Mouse (Mus musculus): ENCODE data around the gene Pfkm.
A peak's percentile ranks its signal among the peaks of the same experiment; 100 is the strongest.

Gene Pfkm

DNA sequence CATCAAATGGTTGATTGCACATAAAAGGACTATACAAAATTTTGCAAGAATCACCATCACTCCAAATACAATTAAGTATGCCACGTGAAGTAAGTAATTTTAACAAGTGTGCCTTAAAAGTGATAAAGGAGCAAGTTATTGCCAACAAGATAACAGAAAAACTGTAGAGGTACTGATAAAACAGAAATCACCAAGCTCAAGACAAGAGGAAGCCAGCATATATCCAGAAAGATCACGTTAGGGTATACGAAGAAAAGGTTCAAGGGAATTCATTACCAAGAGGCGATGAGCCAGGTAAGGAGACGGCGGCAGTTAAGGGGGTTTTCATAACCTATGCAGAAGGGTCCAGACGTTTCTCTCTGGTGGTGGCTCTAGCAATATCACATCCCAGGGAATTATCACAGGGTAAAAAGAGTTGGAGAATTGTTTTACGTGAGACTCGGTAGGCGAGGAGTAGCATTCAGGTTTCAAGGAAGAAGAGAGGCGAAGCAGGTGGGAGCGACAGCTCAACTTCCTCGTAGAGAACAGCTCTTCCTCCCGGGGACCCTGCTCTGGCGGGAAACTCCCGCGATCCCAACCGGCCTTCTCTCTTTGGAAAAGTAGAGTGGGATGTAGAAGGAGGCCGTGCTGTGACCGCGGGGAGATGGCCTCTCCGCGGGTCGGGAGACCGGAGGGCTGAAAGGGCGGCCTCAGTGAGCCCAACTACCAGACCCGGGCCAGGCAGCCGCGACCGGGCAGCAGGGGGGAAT, at the start of gene Pfkm:
Gene Pfkm, plus strand, starts transcription at position 218 of the 749 bp plus-strand sequence.
- no peak for DNase-seq (ENCODE audit: low read depth)

DNA sequence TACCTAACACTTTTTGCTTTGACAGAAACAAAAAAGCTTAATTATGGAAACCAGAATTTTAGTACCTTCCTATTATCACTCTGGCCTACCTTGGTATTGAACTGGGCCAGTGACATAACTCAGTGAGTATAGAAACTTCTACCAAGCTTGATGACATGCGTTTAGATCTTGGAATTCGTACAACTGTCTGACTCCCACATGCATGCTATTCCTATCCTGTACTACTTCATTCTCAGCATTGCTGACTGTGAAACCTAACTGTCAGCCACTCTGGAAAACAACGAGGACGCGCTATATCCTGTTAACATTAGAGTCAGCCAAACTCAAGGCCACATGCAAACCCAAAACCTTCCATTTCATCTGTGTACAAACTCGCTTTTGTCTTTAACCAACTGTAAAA, 48.4 kb upstream of the Pfkm start:
- DNase-seq (ENCODE audit: low read depth) = no peak

DNA sequence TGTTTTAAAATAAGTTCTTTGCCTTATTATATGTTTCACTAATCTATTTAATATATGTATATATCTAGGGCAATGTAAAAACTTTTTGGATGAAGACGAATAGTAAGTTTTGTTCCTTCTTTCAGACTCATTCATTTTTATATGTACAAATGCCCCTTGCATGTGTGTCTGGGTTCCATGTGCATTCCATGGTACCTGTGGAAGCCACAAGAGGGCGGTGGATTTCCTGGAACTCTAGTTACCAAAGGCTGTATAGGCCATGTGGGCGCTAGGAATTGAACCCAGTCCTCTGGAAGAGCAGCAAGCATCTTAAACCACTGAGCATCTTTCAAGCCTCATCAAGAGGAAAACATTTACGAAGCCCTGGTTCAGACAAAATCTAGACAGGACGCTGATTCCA, 48.0 kb upstream of the Pfkm start:
- no peak for DNase-seq (ENCODE audit: low read depth)

GRCm38 (mm10) chr15:98048918-98049700, 43.3 kb upstream of the Pfkm start:
- no peak for DNase-seq (ENCODE audit: low read depth)

- no peak for DNase-seq (ENCODE audit: low read depth)
Measured at GRCm38 (mm10) chr15:98051685-98052084, 40.7 kb upstream of the Pfkm start.

- peak; percentile 29 for DNase-seq (ENCODE audit: low read depth)
Measured at GRCm38 (mm10) chr15:98055246-98055645, 37.1 kb upstream of the Pfkm start.

GRCm38 (mm10) chr15:98065881-98066280, 26.5 kb upstream of the Pfkm start:
- no peak for DNase-seq (ENCODE audit: low read depth)

DNA sequence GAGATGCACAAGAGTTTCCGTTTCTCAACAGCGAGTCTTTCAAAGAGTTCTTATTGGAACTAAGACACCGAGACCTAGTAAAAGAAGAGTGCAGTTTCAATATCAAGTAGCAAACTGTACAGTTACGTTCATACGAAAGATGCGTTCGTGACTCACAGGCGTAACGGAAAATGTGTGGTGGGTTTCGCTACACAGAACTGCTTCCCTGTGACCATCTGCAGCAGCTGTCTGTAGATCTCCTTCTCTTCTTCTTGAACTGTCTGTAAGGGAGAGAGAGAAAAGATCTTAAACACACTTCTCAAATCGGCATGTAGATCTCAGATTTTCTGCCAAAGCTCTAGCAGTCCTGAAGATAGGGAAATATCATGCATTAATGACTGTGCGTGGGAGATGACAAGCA, 25.8 kb upstream of the Pfkm start:
- DNase-seq (ENCODE audit: low read depth) = no peak

- DNase-seq (ENCODE audit: low read depth) = no peak
Measured at GRCm38 (mm10) chr15:98067492-98067891, 24.9 kb upstream of the Pfkm start.

- DNase-seq (ENCODE audit: low read depth) = no peak
Measured at GRCm38 (mm10) chr15:98068506-98068905, 23.9 kb upstream of the Pfkm start.

DNA sequence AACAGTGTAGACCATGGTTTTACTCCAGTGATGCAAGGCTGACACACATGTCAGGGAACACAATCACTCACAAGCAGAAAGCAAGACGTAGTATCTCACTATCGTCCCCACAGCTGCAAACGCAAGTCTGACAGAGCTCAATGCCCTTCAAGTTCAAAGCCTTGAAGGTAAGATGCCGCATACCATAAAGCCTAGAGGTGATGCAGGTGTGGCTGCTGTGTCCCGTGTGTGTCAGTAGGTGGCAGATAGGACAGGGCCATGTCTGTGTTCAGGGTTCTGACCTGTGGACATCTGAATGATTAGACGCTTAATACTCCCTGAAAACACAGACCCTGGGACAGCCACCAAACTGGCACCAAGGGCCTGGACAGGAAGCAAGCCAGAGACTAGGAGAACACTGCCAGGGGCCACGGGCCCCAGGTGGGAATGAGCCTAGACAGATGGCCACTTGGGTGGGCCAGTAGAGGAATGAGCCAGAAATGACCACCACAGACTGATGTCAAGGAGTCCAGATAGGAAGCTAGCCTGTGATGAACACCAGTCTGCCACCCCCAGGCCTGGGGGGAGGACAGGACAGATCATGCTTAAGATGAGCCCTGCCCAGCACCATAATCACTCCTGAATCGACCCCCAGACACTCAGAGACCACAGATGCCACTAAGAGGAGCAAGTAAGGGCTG, 22.7 kb upstream of the Pfkm start:
- DNase-seq (ENCODE audit: low read depth) = no peak

DNA sequence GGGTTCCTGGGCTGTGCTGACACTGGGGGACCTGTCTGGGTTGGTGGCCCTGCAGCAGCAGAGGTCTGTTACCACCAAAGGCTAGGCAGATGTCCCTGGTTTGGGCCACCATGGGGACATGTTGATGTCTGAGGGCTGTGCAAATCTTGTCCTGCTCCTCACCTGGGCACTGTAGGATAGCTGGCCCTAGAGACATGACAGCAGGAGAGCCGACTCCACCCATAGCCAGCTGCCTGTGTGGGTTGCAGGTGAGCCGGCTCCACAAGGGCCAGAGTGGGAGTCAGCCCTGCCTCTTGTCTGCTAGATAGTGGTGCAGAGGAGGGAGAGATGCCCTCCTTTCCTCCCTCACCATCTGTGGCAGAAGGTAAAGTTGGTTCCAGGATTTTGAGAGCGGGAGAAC, 22.0 kb upstream of the Pfkm start:
- no peak for DNase-seq (ENCODE audit: low read depth)

DNA sequence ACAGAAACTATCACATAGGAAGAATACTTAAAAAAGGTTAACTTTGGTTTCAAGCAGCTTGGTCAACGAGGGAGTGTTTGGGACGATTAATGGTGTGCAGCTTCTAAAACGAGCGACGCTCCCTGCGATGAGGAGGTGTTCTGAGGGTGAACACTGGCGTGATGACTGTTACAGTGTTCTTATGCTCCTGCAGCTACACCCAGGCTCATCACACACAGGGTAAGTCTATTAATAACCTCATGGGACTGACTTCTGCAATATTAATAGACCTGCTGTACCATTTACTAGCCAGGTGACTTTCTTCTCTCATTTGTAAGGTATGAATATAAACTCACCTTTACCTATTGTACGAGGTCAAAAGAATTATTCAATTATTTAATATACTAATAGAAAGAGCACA, 17.9 kb upstream of the Pfkm start:
- DNase-seq (ENCODE audit: low read depth) = no peak

DNA sequence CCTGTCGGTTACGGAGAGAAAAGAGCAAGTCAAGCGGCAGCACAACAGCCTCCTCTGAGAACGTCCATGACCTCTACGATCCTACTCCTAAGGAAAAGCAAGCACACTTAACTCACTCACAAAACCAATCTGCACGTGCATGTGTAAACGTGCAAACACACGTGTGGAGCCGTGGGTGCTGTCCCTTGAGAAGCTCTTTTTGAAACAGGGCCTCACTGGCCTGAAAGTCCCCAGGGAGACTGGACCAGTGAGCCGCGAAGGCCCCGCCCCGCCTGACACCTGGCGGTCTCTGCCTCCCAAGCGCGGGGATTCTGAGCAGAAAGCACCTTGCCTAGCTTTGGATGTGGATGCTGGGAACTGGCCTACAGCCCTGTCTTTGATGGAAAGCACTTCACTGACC, 17.4 kb upstream of the Pfkm start:
- no peak for DNase-seq (ENCODE audit: low read depth)

GRCm38 (mm10) chr15:98076901-98077300, 15.5 kb upstream of the Pfkm start:
- no peak for DNase-seq (ENCODE audit: low read depth)

GRCm38 (mm10) chr15:98088889-98089288, 3.5 kb upstream of the Pfkm start:
- no peak for DNase-seq (ENCODE audit: low read depth)

- no peak for DNase-seq (ENCODE audit: low read depth)
Measured at GRCm38 (mm10) chr15:98089421-98090183, 2.8 kb upstream of the Pfkm start.

GRCm38 (mm10) chr15:98091841-98092240, 548 bp upstream of the Pfkm start:
- no peak for DNase-seq (ENCODE audit: low read depth)

GRCm38 (mm10) chr15:98093121-98094011, 977 bp downstream of the Pfkm start, which contains the start of gene Senp1:
TSS of gene Senp1 (minus strand) at chr15:98093744.
- peak; percentile 85 for DNase-seq (ENCODE audit: low read depth)

DNA sequence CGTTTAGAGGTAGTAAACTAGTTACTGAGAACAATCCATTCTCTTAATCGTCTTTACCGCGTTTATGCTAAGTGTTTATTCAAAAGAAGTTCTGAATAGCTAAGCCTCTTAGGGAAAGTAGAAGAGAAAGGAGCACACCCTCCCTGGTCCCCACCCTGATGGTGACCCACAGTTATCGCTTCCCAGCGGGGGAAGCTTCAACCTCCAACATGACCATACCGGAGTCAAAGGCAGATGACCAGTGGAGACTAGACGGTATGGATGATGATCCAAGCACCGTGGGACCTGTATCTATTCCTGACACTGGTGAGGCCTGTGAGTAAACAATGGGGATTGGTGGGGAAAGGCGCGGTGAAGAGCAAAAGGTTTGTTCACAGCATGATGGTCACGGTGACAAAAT, 2.5 kb downstream of the Pfkm start:
- DNase-seq (ENCODE audit: low read depth) = no peak

- no peak for DNase-seq (ENCODE audit: low read depth)
Measured at GRCm38 (mm10) chr15:98096957-98097356, 4.6 kb downstream of the Pfkm start.

Measured in c-Kit-positive CD71-positive TER-119-negative erythroid progenitor cells, embryonic 14.5 days (primary cell).